Mouse (Mus musculus) adrenal gland, postnatal 14 days (tissue): ENCODE data around the gene Cerk. TPM values are rescaled to one million over a fixed set of nuclear protein-coding genes. Genes with fewer than 3 reads are reported as not detected.
"Not testable (repeated sequence)": the region's sequence is repeated elsewhere in the genome, so short reads cannot be mapped to it uniquely, and the experiment has no call there.

Source experiments
- DNase-seq: peaks from one replicate; pipeline ENCODE4 v3.0.0; 2021; ENCODE audit warnings: mixed read lengths
- total RNA-seq: library from RNA; stranded (reverse); gene quantifications from 2 replicates; pipeline ENCODE4 v1.2.3, GENCODE M21; 2021

Cerk gene
- total RNA-seq, 1 experiment from 2014 or later = 31.5 TPM

GRCm38 (mm10) chr15:86212193-86212592 lies 26.3 kb upstream of the Cerk start:
- DNase-seq = not testable (repeated sequence)

DNA sequence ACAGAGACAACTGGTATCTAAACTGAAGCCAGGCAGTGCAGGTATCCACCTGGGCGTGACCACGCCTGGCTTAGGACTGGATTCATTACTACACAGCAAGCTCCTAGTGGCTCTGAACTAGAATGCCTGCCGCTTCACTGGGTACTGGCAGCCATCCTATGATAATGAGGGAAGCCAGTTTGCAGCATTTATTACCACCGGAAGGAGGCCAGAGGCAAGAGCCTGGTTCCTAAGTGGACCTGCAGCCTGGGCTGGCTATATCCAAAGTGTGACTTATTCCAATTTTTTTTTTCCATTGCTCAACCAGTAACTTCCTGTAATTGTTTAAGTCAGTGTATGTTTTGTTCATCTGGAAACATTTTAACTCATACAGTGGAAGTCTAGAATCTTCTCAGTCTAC lies 20.4 kb upstream of the Cerk start:
- no peak for DNase-seq

DNA sequence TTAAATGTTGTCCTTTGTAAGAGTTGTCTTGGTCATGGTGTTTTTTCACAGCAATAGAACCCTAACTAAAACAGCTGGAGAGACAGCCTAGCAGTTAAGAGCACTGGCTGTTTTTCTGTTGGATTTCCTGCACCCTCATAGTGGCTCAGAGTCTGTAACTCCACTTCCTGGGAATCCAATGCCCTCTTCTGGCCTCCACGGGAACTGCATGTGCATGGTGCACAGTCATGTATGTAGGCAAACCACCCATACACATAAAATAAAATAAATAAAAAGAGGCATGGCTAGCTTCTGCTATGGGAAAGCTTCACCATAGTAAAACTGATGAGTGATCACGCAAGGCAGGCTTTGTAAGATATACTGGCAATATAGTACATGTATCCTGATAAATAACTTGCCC lies 19.4 kb upstream of the Cerk start:
- DNase-seq = peak; percentile 84

DNA sequence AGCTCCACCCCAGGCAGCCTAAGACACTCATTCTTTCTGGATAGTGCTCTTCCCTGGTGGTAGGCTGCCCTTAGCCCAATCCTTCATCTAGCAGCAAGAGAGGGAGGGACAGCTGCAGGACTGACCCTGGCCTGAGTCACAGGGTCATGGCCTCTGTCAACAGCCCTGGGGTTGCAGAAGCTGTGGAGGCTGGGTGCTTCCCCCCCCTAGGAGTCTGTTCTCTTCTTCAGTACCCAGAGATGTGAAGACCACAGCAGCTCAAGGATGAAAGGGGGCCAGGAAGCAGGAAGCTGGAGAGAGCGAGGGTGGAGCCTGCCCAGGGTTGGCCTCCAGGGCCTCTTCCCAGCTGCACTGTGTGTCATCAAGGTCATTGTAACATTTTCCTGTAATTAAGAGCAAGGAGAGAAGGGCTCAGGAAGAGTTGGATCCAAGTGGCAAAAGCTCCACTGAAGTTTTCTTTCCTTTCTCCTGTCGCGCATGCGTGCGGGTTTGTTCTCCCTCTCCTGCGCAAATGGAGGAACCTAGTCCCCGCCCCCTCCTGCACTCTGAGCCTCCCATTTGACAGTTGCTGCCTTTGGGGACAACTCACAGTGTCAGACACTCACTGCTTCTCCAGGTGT lies 18.1 kb upstream of the Cerk start:
- DNase-seq = peak; percentile 84

DNA sequence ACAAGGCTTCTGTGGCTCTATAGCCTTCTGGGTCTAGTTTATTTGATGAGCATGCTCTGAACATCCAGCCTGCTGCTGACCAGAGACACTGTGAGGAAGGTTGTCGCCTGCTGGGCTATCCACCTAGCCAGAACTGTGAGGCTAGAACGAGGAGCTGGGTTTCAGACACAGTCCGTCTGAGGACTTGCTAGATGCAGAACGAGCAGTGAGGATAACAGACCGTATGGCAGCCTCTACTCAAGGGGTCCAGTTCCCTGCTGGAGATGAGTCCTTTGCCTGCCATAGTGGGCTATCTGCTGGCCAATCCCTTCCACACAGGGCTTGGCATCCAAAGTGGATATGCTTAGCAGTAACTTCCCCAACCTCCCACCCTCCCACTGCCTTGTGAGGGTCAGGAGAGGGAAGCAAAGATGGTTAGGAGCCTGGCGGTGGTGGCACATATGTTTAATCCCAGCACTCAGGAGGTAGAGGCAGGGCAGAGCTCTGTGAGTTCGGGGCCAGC lies 17.4 kb upstream of the Cerk start:
- no peak for DNase-seq

DNA sequence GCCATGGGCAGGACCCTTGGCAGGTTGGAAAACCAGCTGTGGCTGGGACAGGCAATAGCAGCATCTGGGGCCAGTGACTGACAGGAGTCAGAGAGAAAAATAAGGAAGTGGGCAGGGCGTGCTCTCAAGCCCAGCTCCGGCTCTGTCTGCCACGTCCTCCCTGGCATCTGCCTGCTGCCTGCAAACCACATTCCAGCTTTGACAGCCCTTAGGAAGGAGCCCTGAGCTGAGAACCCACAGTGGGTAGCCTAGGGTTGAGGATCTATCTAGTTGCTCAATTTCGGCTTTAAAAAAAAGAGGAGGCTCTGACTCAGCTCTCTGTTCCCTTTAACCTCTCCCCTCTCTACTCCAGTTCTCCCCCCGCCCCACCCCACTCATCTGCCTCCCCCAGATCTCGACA lies 16.7 kb upstream of the Cerk start:
- DNase-seq = no peak

GRCm38 (mm10) chr15:86201696-86202330 lies 15.9 kb upstream of the Cerk start:
- DNase-seq = no peak

GRCm38 (mm10) chr15:86201095-86201494 lies 15.2 kb upstream of the Cerk start:
- DNase-seq = peak; percentile 41

DNA sequence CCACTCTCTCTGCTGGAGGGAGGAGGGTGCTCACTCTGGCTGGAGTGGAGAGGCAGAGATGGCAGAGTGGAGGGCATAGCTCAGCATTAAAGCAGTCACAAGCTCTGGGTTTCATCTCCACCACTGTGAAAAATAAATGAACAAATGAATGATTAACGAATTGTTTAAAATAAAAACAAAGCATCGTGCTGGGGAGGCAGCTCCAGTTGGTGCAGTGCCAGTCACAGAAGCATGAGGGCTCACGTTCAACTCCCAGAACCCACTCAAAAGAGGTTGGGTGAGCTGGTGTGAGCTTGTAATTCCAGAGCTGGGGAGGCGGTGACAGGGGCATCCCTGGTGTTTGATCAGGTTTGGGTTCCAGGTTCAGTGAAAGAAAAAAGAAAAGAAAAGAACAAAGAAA lies 14.2 kb upstream of the Cerk start:
- DNase-seq = no peak

- no peak for DNase-seq
Measured at GRCm38 (mm10) chr15:86199482-86199881, 13.5 kb upstream of the Cerk start.

- no peak for DNase-seq
Measured at GRCm38 (mm10) chr15:86199052-86199451, 13.1 kb upstream of the Cerk start.

- DNase-seq = peak; percentile 44
Measured at GRCm38 (mm10) chr15:86194676-86195453, 8.9 kb upstream of the Cerk start.

- DNase-seq = no peak
Measured at GRCm38 (mm10) chr15:86191933-86192332, 6.0 kb upstream of the Cerk start.

GRCm38 (mm10) chr15:86191505-86191904 lies 5.6 kb upstream of the Cerk start:
- DNase-seq = no peak

- no peak for DNase-seq
Measured at GRCm38 (mm10) chr15:86190387-86190786, 4.4 kb upstream of the Cerk start.

DNA sequence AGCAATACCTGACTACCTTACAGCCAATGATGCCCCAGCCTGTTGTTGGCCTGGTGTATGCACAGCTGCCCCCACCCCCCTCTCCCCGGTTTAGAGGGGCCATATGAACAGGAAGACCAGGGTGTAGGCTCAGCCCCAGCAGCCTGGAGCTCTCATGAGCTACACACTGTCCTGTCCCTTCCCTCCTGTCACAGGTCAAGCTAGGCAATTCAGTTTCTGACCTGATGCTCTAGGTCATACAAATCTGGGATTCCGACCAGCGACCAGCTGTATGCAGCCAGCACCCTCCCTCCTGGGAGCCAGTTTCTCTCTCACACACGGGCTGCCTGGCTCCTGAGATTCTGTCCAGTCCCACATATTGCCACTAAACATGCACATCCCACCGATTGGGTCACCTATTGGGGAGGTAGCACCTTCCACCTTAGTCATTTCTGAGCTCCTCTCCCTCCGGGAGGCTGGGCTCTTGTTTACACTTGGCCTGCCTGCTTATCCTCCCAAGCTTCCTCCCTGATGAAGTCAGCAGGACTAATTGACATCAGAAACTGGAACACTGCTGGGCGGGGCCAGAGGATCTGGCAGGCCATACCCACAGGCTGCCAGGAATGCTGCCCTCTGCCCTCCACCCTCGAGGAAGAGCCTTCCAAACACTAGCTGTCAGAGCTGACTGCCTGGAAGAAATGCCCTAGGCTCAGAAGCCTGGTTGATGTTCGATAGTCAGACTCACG lies 3.0 kb upstream of the Cerk start:
- peak; percentile 93 for DNase-seq

- DNase-seq = peak; percentile 56
Measured at GRCm38 (mm10) chr15:86188186-86188585, 2.2 kb upstream of the Cerk start.

GRCm38 (mm10) chr15:86186686-86187085 lies 745 bp upstream of the Cerk start:
- no peak for DNase-seq

- DNase-seq = peak; percentile 69
Measured at GRCm38 (mm10) chr15:86184851-86185688, 871 bp downstream of the Cerk start.

DNA sequence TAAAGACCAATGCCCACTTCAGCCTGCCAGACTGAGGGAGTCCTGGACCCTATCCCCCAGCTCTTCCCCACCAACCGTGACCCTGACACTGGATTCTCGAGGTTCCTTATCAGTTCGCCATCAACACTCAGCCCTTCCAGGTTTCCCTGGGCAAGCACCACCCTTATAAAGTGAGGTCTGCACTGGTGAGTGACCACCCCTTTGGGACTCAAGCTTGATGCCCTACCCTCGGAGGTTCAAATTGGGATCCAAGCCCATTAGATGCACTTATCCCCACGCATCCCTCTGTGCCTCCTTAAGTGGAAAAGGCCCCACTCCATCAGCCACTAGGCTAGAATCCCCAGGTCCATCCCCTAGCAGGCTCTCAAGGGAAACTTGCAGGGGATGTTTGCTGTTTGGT lies 1.9 kb downstream of the Cerk start:
- DNase-seq = no peak

GRCm38 (mm10) chr15:86183484-86183883 lies 2.5 kb downstream of the Cerk start:
- no peak for DNase-seq

- DNase-seq = peak; percentile 58
Measured at GRCm38 (mm10) chr15:86182646-86183045, 3.3 kb downstream of the Cerk start.
